Mouse (Mus musculus) cerebellum, postnatal 10 days (tissue): ENCODE results near the gene Padi6.

Source experiments
- DNase-seq, 2 experiments: peaks; one replicate each; pipeline ENCODE4 v3.0.0; 2021; ENCODE audit warnings: mixed read lengths in 2 of 2

Padi6 gene

GRCm38 (mm10) chr4:140747978-140748377 lies 5.5 kb upstream of the Padi6 start:
- DNase-seq: no peak

GRCm38 (mm10) chr4:140744654-140745053 lies 2.2 kb upstream of the Padi6 start:
- peak; percentile 77 for DNase-seq

- no peak for DNase-seq
These were observed 643 bp upstream of the Padi6 start for GRCm38 (mm10) chr4:140743086-140743485.

- no peak for DNase-seq
These were observed 1.0 kb downstream of the Padi6 start for GRCm38 (mm10) chr4:140741401-140741800.

- DNase-seq: no peak
These were observed 1.8 kb downstream of the Padi6 start for GRCm38 (mm10) chr4:140740655-140741054.

- no peak for DNase-seq
These were observed 9.6 kb downstream of the Padi6 start for GRCm38 (mm10) chr4:140732871-140733270.

GRCm38 (mm10) chr4:140731654-140732053 lies 10.8 kb downstream of the Padi6 start:
- DNase-seq: no peak

- DNase-seq: no peak
These were observed 15.5 kb downstream of the Padi6 start for GRCm38 (mm10) chr4:140726907-140727306.

- no peak for DNase-seq
These were observed 17.7 kb downstream of the Padi6 start for GRCm38 (mm10) chr4:140724739-140725138.

- peak; percentile 70 to 76 for DNase-seq
These were observed 18.6 kb downstream of the Padi6 start for GRCm38 (mm10) chr4:140723801-140724200.

GRCm38 (mm10) chr4:140723192-140723591 lies 19.3 kb downstream of the Padi6 start:
- peak in 1 of 2 experiments; percentile 19 for DNase-seq

- DNase-seq: peak; percentile 54 to 70
These were observed 19.7 kb downstream of the Padi6 start for GRCm38 (mm10) chr4:140722710-140723109.

GRCm38 (mm10) chr4:140721968-140722490 lies 20.4 kb downstream of the Padi6 start:
- DNase-seq: peak in 1 of 2 experiments; percentile 20

- DNase-seq: no peak
These were observed 22.4 kb downstream of the Padi6 start for GRCm38 (mm10) chr4:140720091-140720490.

GRCm38 (mm10) chr4:140718436-140718835 lies 24.0 kb downstream of the Padi6 start:
- no peak for DNase-seq

GRCm38 (mm10) chr4:140716994-140717393 lies 25.4 kb downstream of the Padi6 start:
- DNase-seq: no peak

GRCm38 (mm10) chr4:140714586-140714985 lies 27.9 kb downstream of the Padi6 start:
- no peak for DNase-seq

GRCm38 (mm10) chr4:140713480-140714365 lies 28.7 kb downstream of the Padi6 start:
- DNase-seq: peak; percentile 98

- DNase-seq: peak; percentile 37 to 49
These were observed 31.1 kb downstream of the Padi6 start for GRCm38 (mm10) chr4:140711360-140711759.

GRCm38 (mm10) chr4:140710781-140711180 lies 31.7 kb downstream of the Padi6 start:
- DNase-seq: no peak

- DNase-seq: no peak
These were observed 32.8 kb downstream of the Padi6 start for GRCm38 (mm10) chr4:140709617-140710016.

GRCm38 (mm10) chr4:140709111-140709510 lies 33.3 kb downstream of the Padi6 start:
- peak; percentile 40 to 43 for DNase-seq

GRCm38 (mm10) chr4:140708297-140708927 lies 34.0 kb downstream of the Padi6 start:
- no peak for DNase-seq

GRCm38 (mm10) chr4:140707615-140708014 lies 34.8 kb downstream of the Padi6 start:
- no peak for DNase-seq
